Mouse (Mus musculus) embryonic facial prominence, embryonic 10.5 days (tissue): ENCODE results near the gene Cfap61. TPM values are rescaled to one million over a fixed set of nuclear protein-coding genes. Genes with fewer than 3 reads are reported as not detected.

Experiments used
- DNase-seq: peaks from one replicate; pipeline ENCODE4 v3.0.0-alpha.2; 2017; ENCODE audit warnings: low spot score
- H3K27ac ChIP-seq: fragments of 300-500 bp; sonication (generic); replicated peaks from 2 replicates; pipeline ENCODE4 v1.5.1; 2016; ENCODE audit warnings: mild to moderate bottlenecking
- H3K27me3 ChIP-seq: fragments of 300-500 bp; sonication (generic); replicated peaks from 2 replicates; pipeline ENCODE4 v1.6.1; 2016; ENCODE audit warnings: low read depth, mild to moderate bottlenecking; ENCODE audit not compliant: poor library complexity, severe bottlenecking
- H3K36me3 ChIP-seq: fragments of 300-500 bp; sonication (generic); replicated peaks from 2 replicates; pipeline ENCODE4 v1.6.1; 2016; ENCODE audit warnings: mild to moderate bottlenecking, moderate library complexity
- H3K4me1 ChIP-seq: fragments of 300-500 bp; sonication (generic); 2 replicates; pipeline ENCODE4 v1.6.1; 2016
- H3K4me3 ChIP-seq: fragments of 300-500 bp; sonication (generic); 2 replicates; pipeline ENCODE4 v1.5.1; 2016; ENCODE audit warnings: mild to moderate bottlenecking, moderate library complexity
- H3K9me3 ChIP-seq: fragments of 300-500 bp; sonication (generic); 2 replicates; pipeline ENCODE4 v1.6.1; 2016; ENCODE audit warnings: mild to moderate bottlenecking
- WGBS: fragments of 180-500 bp; shearing (Covaris S2); methylation state at CpG from one replicate; pipeline ENCODE4 v1.1.7; 2016; 5-methylcytosine and 5-hydroxymethylcytosine counted together
- polyA plus RNA-seq: library from polyadenylated mRNA; unstranded; fragments of >200 nt; fragmentation: Nextera tagmentation; extraction: Ambion mirVana; gene quantifications from 2 replicates; pipeline ENCODE4 v1.2.1, GENCODE M21; 2016

The Cfap61 gene
- polyA plus RNA-seq, 1 experiment from 2014 or later = 0.93 TPM

DNA sequence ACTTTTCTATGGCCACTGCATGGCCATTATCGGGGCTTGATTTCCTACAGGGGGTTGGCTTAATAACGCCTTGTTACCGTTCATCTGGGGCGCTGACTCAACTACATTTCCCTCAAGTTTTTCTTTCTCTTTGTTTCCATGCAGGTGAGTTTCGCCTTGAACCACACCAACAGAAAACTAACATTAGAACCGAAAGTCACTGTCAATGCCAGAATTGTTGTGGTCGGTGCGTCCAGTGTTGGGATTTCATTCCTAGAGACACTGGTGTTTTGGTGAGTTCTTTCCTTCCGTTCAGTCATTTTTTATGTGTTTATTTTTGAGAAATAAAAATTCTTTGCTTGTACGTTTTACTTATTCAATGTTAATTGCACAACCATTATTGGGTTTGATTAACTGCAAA lies 142.5 kb downstream of the Cfap61 start:
- no peak overlapping the region for H3K27ac ChIP-seq
- no peak for DNase-seq
- no peaks in the 10 kb centered on the region for H3K9me3 ChIP-seq
- 93% methylated on average over 10 of the region's 10 CpGs for WGBS
- H3K36me3 ChIP-seq = no peaks in the 10 kb centered on the region
- H3K4me3 ChIP-seq = no peak overlapping the region
- peaks cover 12% of the 10 kb centered on the region; the same call in 1 of the 2 replicates for H3K4me1 ChIP-seq
- H3K27me3 ChIP-seq = no peaks in the 10 kb centered on the region

DNA sequence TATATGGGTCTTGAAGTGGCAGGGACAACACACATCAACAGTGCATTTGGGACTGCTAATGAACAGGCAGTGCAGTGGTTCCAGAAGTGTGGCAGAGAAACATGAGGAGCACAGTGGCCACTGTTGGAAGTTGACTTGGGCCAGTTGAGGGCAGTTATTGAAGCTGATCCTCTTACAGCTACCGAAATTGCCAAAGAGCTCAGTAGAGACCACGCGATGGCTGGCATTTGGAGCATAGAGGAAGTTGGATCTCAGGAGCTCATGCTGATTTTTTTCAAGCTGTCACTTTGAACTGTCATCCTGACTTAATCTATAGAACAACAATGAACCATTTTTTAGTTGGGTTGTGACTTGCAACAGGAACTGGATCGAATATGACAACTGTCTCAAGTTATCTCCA lies 145.7 kb downstream of the Cfap61 start:
- Histone ChIP-seq H3K27me3 (no peaks in the 10 kb centered on the region), H3K4me3 (no peak overlapping the region), H3K27ac (no peak overlapping the region), H3K36me3 (no peaks in the 10 kb centered on the region), H3K9me3 (no peaks in the 10 kb centered on the region), H3K4me1 (peaks cover 17% of the 10 kb centered on the region)
- no peak for DNase-seq
- 91% methylated on average over 4 of the region's 4 CpGs for WGBS

DNA sequence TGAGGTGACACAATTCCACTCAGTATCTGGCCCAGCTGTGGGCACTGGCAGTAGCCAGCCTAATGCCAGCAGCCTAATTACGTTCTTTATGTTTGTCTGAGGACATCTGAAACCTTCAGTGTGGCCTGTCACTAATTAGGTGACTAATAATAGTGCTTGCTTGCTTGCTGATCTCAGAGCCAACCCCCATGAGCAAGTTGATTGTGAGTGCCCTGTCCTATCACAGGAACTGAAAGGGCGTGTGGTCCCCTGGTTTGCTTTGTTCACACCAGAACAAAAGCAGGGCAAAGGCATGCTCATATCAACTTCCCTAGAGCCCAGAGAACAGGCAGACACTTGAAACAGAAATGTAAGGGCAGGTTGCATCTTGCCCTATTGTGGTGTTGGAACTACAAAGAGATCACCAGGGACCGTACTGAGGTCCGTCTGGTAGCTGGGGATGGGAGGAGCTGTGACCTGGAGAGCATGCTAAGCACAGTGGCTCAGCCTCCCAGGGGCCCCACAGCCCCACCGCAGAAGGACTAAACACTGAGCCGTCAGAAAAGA lies 148.8 kb downstream of the Cfap61 start:
- Histone ChIP-seq H3K4me3 (no peak overlapping the region), H3K9me3 (no peaks in the 10 kb centered on the region), H3K36me3 (no peaks in the 10 kb centered on the region), H3K4me1 (peaks cover 17% of the 10 kb centered on the region), H3K27me3 (no peaks in the 10 kb centered on the region), H3K27ac (peak overlapping the region; percentile 44; the same call in 1 of the 2 replicates)
- 40% methylated on average over 6 of the region's 6 CpGs for WGBS
- peak; percentile 13 for DNase-seq

DNA sequence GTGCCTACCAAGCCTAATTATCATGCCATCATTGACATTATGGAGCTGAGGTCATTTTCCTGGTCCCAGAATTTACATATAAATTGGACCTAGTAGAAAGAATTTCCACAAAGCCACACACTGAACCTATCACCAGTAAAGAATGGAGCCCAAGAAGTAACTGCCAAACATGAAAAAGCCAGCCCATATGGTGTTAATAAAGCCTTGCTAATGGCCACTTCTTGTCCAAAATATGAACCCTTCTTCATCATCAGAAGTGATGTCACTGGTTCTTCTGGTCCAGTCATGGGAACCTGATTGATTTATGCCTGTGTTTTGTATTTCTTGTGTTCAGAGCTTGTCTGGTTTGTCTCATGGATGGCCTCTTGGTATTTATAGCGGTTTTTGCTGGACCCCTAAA lies 152.8 kb downstream of the Cfap61 start:
- WGBS = 93% methylated on average over 1 of the region's 1 CpGs
- peaks cover 32% of the 10 kb centered on the region for H3K4me1 ChIP-seq

DNA sequence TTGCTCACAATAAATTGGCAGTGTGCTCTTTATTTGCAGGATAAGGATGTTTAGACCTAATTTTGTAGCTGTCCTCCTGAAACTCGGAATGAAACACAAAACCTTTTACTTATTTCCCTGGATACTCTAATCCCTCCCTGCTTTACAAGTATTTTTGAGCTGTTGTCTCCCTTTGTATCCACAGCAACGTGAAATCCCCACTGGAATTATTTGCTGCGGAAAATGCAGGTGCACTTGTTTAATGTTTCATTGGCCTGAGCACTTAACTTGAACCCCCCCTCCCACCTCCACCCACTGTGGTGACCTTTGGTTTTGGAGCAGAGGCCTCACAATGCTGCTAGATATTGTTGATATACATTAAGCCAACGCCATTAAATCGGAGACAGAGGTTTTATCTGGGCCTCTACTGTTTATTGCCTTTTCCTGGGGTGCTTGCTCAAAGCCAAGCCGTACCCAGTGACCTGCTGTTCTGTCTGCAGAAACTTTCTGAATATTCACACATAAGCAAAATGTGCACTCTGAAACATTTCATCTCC lies 154.6 kb downstream of the Cfap61 start:
- Histone ChIP-seq H3K36me3 (no peaks in the 10 kb centered on the region), H3K27ac (no peak overlapping the region), H3K4me3 (no peak overlapping the region), H3K9me3 (no peaks in the 10 kb centered on the region), H3K27me3 (no peaks in the 10 kb centered on the region), H3K4me1 (peaks cover 20% of the 10 kb centered on the region)
- whole genome bisulfite sequencing = 62% methylated on average over 6 of the region's 6 CpGs
- DNase-seq = no peak

More for the DNA sequence above, 152.8 kb downstream of the Cfap61 start:
- no peak overlapping the region for H3K27ac ChIP-seq
- no peaks in the 10 kb centered on the region for H3K9me3 ChIP-seq
- no peaks in the 10 kb centered on the region for H3K36me3 ChIP-seq
- no peaks in the 10 kb centered on the region for H3K27me3 ChIP-seq
- no peak for DNase-seq
- no peak overlapping the region for H3K4me3 ChIP-seq

DNA sequence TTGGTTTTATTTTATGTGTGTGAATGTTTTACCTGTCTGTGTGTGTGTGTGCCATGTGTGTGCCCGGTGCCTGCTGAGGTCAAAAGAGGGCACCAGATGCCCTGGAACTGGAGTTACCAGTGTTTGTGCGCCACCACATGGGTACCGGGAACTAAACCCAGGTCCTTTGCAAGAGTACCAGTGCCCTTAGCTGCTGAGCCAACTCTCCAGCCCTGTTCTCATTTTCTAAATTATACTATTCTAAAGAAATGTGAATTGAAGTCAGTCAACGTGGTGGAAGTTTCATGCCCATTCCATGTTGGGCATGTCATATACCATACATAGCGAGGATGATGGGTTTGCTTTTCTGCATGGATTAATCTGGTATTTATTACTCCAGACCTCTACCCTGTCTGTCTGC lies 162.9 kb downstream of the Cfap61 start:
- WGBS = 95% methylated on average over 5 of the region's 5 CpGs
- H3K4me1 ChIP-seq = peaks cover 13% of the 10 kb centered on the region
- H3K27me3 ChIP-seq = no peaks in the 10 kb centered on the region; the same call in 1 of the 2 replicates
- no peak for DNase-seq
- no peaks in the 10 kb centered on the region for H3K9me3 ChIP-seq
- no peaks in the 10 kb centered on the region for H3K36me3 ChIP-seq
- H3K27ac ChIP-seq = no peak overlapping the region
- H3K4me3 ChIP-seq = no peak overlapping the region

DNA sequence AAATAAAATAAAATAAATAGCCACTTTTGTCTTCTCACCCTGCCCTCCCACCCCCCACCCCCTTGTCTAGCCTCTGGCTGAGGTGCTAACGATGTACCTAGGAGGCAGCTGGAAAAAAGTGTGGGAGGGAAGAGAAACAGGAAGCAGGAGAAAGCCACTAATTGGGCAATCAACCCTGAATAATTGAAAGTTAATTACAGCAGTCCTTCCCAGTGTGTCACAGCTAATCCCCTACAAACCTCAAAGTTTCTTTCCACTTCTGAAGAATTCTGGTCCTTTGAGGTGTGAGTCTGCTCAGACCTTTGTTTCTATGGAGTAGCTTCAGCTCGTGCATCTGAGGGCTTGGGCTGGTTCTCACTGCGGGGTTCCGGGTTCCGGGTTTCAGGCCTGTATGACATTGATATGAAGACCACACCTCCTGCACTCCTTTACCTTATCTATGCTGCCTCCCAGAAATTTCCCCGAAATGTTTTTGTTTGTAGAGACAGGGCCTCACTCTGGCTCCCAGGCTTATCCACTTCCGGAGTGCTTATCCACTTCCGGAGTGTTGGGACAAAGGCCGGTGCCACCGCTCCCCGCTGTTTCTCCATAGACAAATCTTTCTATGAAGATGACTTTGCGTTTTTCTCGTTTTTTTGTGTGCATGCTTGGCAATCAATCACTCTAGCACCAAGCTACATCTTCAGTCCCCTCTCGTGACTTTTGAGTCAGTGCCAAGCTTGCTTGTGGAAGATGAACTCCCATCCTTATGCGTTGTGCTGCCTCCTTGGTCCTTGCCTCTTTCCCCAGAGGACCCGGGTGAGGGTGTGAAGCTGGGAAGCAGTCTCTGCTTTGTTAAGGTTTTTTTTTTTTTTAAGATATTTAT lies 164.5 kb downstream of the Cfap61 start:
- H3K27ac ChIP-seq = no peak overlapping the region
- no peak overlapping the region for H3K4me3 ChIP-seq
- H3K9me3 ChIP-seq = no peaks in the 10 kb centered on the region
- peaks cover 4% of the 10 kb centered on the region; the same call in 1 of the 2 replicates for H3K27me3 ChIP-seq
- H3K4me1 ChIP-seq = peaks cover 13% of the 10 kb centered on the region
- no peaks in the 10 kb centered on the region for H3K36me3 ChIP-seq
- no peak for DNase-seq
- 59% methylated on average over 16 of the region's 16 CpGs for WGBS

DNA sequence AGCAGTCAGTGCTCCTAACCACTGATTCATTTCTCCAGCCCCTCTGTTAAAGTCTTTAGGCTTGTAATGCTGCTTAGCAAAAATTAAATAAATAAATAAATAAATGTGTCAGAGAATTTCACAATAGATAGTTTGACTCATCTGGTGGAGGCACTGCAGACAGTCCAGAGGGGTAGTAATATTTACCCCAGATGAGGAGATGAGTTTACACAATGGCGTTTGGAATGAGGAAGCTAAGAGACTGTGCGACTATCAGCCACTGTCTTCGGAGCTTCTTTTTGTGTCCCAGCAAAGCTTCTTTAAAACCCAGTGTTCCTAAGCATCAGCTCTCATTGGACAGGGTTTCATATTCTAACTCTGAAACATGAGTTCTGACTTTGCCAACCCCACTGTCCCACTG lies 165.3 kb downstream of the Cfap61 start:
- DNase-seq = no peak
- Histone ChIP-seq H3K27me3 (peaks cover 4% of the 10 kb centered on the region; the same call in 1 of the 2 replicates), H3K9me3 (no peaks in the 10 kb centered on the region), H3K4me1 (peaks cover 13% of the 10 kb centered on the region), H3K27ac (no peak overlapping the region), H3K4me3 (no peak overlapping the region), H3K36me3 (no peaks in the 10 kb centered on the region)
- 96% methylated on average over 3 of the region's 3 CpGs for WGBS

DNA sequence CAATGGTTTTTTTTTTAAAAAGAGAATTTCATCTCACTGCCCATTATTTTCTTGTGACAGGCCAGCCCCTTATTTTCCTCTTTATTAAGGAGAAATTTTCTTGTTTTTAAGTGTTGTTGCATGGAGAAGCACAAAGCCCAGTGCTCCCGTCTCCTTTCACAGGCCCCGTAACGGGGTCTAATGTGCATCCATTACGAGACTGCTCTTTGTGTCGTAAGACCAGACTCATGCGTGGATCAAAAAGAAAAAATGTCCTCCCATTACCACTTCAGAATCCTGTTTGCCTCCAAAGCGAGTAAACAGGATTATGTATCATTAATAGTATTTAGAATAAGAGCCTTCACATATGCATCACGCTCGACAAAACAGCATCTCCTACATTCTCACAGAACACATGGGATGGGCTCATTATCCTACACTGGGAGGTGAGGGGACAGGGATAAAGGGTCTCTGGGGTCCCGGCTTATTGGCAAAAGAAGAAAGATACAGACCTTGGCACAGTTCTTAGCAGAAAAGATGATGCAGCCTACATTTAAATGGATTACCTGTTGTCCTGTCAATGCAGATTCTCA lies 166.0 kb downstream of the Cfap61 start:
- WGBS = 79% methylated on average over 10 of the region's 10 CpGs
- H3K27ac ChIP-seq = no peak overlapping the region
- H3K36me3 ChIP-seq = no peaks in the 10 kb centered on the region
- no peak overlapping the region for H3K4me3 ChIP-seq
- H3K27me3 ChIP-seq = peaks cover 4% of the 10 kb centered on the region; the same call in 1 of the 2 replicates
- no peak for DNase-seq
- peaks cover 13% of the 10 kb centered on the region for H3K4me1 ChIP-seq
- H3K9me3 ChIP-seq = no peaks in the 10 kb centered on the region

DNA sequence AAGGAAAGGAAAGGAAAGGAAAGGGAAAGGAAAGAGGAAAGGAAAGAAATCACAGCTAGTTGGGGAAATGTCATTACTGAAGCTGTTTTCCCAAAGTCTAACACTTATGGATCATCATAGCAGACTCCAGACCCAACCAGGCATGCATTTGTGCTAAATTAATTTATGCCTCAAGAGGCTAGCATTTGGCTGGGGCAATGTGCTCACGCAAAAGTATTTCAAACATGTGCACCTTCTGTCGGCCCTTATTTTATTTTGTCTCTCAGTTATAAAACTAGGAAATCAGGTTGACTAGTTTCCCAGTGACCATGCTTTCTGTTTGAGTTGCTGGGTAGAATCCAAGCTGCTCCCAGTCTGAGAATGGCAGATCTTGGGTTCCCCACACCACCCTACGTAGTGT lies 168.0 kb downstream of the Cfap61 start:
- no peaks in the 10 kb centered on the region for H3K36me3 ChIP-seq
- H3K4me3 ChIP-seq = no peak overlapping the region
- H3K27ac ChIP-seq = no peak overlapping the region
- DNase-seq = no peak
- H3K4me1 ChIP-seq = peaks cover 13% of the 10 kb centered on the region
- no peaks in the 10 kb centered on the region for H3K9me3 ChIP-seq
- peaks cover 4% of the 10 kb centered on the region; the same call in 1 of the 2 replicates for H3K27me3 ChIP-seq
- WGBS = 86% methylated on average over 3 of the region's 3 CpGs

DNA sequence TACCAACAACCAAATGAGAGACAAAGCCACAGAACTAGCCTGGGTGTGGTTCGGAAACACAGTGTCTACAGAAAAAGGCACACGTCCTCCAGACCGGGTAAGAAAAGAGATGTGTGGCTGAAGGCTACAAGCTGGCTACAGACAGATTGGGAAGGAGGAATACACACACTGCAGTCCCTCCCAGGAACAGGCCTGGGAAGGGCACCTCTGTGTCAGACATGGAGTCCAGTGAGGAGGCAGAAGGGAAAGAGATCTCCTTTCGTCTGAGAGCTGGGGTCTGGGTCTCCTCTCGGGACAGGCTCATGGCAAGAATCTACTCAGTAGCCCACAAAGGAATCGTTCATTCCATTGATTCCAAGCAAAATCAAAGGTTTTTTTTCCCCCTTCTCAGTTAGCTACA lies 170.8 kb downstream of the Cfap61 start:
- peaks cover 4% of the 10 kb centered on the region; the same call in 1 of the 2 replicates for H3K27me3 ChIP-seq
- H3K4me1 ChIP-seq = peaks cover 5% of the 10 kb centered on the region; the same call in 1 of the 2 replicates
- DNase-seq = no peak
- no peak overlapping the region for H3K27ac ChIP-seq
- 76% methylated on average over 6 of the region's 6 CpGs for WGBS
- no peaks in the 10 kb centered on the region for H3K9me3 ChIP-seq
- H3K36me3 ChIP-seq = no peaks in the 10 kb centered on the region
- no peak overlapping the region for H3K4me3 ChIP-seq

DNA sequence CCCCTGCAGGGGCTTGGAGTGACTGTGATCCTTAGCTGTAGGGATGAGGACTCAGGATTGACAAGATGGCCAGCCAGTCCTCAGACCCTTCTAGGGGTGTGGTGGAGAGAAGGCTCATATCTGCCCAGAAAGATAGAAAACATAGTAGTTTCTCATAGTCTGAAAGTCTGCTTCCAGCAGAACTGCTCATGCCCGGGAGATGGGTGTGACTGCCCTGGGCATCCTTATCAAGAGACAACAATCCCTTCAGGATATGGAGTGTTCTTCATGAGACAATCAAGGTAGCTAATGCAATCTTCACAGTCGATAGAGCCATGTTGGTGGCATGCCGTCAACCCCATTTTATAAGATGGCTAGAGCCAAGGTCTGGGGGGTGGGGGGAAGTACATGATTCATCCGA lies 173.4 kb downstream of the Cfap61 start:
- no peak overlapping the region for H3K4me3 ChIP-seq
- WGBS = 87% methylated on average over 4 of the region's 4 CpGs
- H3K36me3 ChIP-seq = no peaks in the 10 kb centered on the region
- H3K27ac ChIP-seq = no peak overlapping the region
- H3K4me1 ChIP-seq = no peaks in the 10 kb centered on the region
- no peaks in the 10 kb centered on the region for H3K9me3 ChIP-seq
- DNase-seq = no peak
- 0 out of 2 replicates have a peak, but pooled peaks cover 1% of the 10 kb centered on the region for H3K27me3 ChIP-seq
